Mouse (Mus musculus) lung, postnatal 0 days (tissue): ENCODE results near the gene Riox2. TPM values are rescaled to one million over a fixed set of nuclear protein-coding genes. Genes with fewer than 3 reads are reported as not detected.

Source experiments
- ATAC-seq: fragments of 200-750 bp; cut with Nextera tagmentation; 2 replicates; pipeline ENCODE4 v1.8.0; 2017; ENCODE audit warnings: moderate library complexity
- DNase-seq: peaks from one replicate; pipeline ENCODE4 v3.0.0-alpha.2; 2016; ENCODE audit warnings: low spot score
- H3K27ac ChIP-seq: fragments of 300-500 bp; sonication (generic); 2 replicates; pipeline ENCODE4 v1.5.1; 2014; ENCODE audit warnings: antibody characterized with exemption, mild to moderate bottlenecking, low read length, mixed read lengths
- H3K27me3 ChIP-seq: fragments of 300-500 bp; sonication (generic); replicated peaks from 2 replicates; pipeline ENCODE4 v1.6.1; 2014; ENCODE audit warnings: low read length, mixed read lengths; ENCODE audit not compliant: insufficient read depth
- H3K36me3 ChIP-seq: fragments of 300-500 bp; sonication (generic); 2 replicates; pipeline ENCODE4 v1.6.1; 2014; ENCODE audit warnings: low read length, mixed read lengths; ENCODE audit not compliant: insufficient read depth
- H3K4me1 ChIP-seq: fragments of 300-500 bp; sonication (generic); 2 replicates; pipeline ENCODE4 v1.6.1; 2014; ENCODE audit warnings: antibody characterized with exemption, low read depth, low read length, mixed read lengths; ENCODE audit not compliant: insufficient read depth
- H3K4me2 ChIP-seq: fragments of 300-500 bp; sonication (generic); replicated peaks from 2 replicates; pipeline ENCODE4 v1.6.1; 2014; ENCODE audit warnings: low read depth, mild to moderate bottlenecking, low read length, moderate library complexity, mixed read lengths
- H3K4me3 ChIP-seq: fragments of 300-500 bp; sonication (generic); 2 replicates; pipeline ENCODE4 v1.5.1; 2014; ENCODE audit warnings: low read depth, low read length
- H3K9ac ChIP-seq: fragments of 300-500 bp; sonication (generic); replicated peaks from 2 replicates; pipeline ENCODE4 v1.6.1; 2014; ENCODE audit warnings: low read depth, mild to moderate bottlenecking
- H3K9me3 ChIP-seq: fragments of 300-500 bp; sonication (generic); 2 replicates; pipeline ENCODE4 v1.6.1; 2016; ENCODE audit warnings: low read length, mixed read lengths
- CTCF ChIP-seq: IDR thresholded peaks from 2 replicates; pipeline ENCODE4 v1.5.1; 2016; ENCODE audit warnings: antibody characterized with exemption, mild to moderate bottlenecking
- EP300 ChIP-seq: IDR thresholded peaks from 2 replicates; pipeline ENCODE4 v1.6.1; 2016; ENCODE audit warnings: antibody characterized with exemption, mild to moderate bottlenecking, control low read depth
- WGBS: fragments of 180-500 bp; shearing (Covaris S2); extraction: QIAGEN DNeasy Blood & Tissue Kit; methylation state at CpG from one replicate; pipeline ENCODE4 v1.1.7; 2014; 5-methylcytosine and 5-hydroxymethylcytosine counted together
- polyA plus RNA-seq: library from polyadenylated mRNA; unstranded; fragments of >200 nt; fragmentation: Nextera tagmentation; extraction: Ambion mirVana; gene quantifications from 2 replicates; pipeline ENCODE4 v1.2.1, GENCODE M21; 2015

The Riox2 gene
- polyA plus RNA-seq, 1 experiment from 2014 or later, result 11.0 TPM

GRCm38 (mm10) chr16:59509830-59510229, 38.3 kb downstream of the Riox2 start:
- 88% methylated on average over 5 of the region's 5 CpGs for WGBS
- no peak for ATAC-seq

GRCm38 (mm10) chr16:59515169-59515568, 43.6 kb downstream of the Riox2 start:
- WGBS, result 89% methylated on average over 5 of the region's 5 CpGs
- H3K36me3 ChIP-seq, result peaks cover 4% of the 10 kb centered on the region; the same call in 1 of the 2 replicates
- no peak overlapping the region for H3K9ac ChIP-seq
- no peaks in the 10 kb centered on the region for H3K4me1 ChIP-seq
- no peak for DNase-seq
- TF ChIP-seq CTCF (no peak), EP300 (no peak)
- ATAC-seq, result no peak
- H3K27me3 ChIP-seq, result no peaks in the 10 kb centered on the region
- H3K27ac ChIP-seq, result no peak overlapping the region
- no peaks in the 10 kb centered on the region for H3K9me3 ChIP-seq
- no peak overlapping the region for H3K4me3 ChIP-seq
- H3K4me2 ChIP-seq, result no peak overlapping the region

More at GRCm38 (mm10) chr16:59509830-59510229, 38.3 kb downstream of the Riox2 start:
- Histone ChIP-seq H3K9ac (no peak overlapping the region), H3K9me3 (no peaks in the 10 kb centered on the region), H3K27me3 (no peaks in the 10 kb centered on the region), H3K27ac (no peak overlapping the region), H3K4me1 (no peaks in the 10 kb centered on the region), H3K4me3 (no peak overlapping the region), H3K4me2 (no peak overlapping the region), H3K36me3 (no peaks in the 10 kb centered on the region; the same call in 1 of the 2 replicates)
- TF ChIP-seq CTCF, result no peak
- TF ChIP-seq EP300, result no peak
- DNase-seq, result no peak

DNA sequence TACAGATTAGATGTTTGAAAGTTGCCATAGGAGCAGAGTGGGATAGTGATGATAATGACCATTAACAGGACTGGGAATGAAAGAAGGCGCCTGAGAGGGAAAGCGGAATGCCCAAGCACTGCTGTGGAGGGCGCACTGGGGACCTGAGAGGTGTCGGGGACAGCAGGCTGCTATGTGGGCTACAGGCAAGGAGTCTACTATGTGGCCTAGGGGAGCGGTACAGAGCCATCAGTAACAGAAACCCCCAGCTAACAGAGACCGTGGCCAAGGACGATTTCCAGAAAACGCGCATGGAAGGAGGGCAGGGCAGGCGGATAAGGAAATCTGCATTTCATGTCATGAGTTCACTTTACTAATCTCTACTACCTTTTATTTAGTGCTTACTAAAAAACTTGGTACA, 45.4 kb downstream of the Riox2 start:
- Histone ChIP-seq H3K9ac (no peak overlapping the region), H3K36me3 (peaks cover 4% of the 10 kb centered on the region; the same call in 1 of the 2 replicates), H3K27ac (no peak overlapping the region), H3K4me3 (no peak overlapping the region), H3K4me2 (no peak overlapping the region), H3K4me1 (no peaks in the 10 kb centered on the region), H3K9me3 (no peaks in the 10 kb centered on the region), H3K27me3 (no peaks in the 10 kb centered on the region)
- ATAC-seq (no peak), DNase-seq (no peak)
- TF ChIP-seq EP300 (no peak), CTCF (no peak)
- 87% methylated on average over 10 of the region's 10 CpGs for WGBS

GRCm38 (mm10) chr16:59517447-59518219, 46.1 kb downstream of the Riox2 start:
- Histone ChIP-seq H3K9ac (no peak overlapping the region), H3K4me3 (no peak overlapping the region), H3K27ac (no peak overlapping the region), H3K9me3 (no peaks in the 10 kb centered on the region), H3K4me2 (no peak overlapping the region), H3K36me3 (peaks cover 4% of the 10 kb centered on the region; the same call in 1 of the 2 replicates), H3K4me1 (no peaks in the 10 kb centered on the region), H3K27me3 (no peaks in the 10 kb centered on the region)
- DNase-seq (no peak), ATAC-seq (no peak)
- 63% methylated on average over 15 of the region's 15 CpGs for WGBS
- TF ChIP-seq EP300, result no peak
- TF ChIP-seq CTCF, result no peak

DNA sequence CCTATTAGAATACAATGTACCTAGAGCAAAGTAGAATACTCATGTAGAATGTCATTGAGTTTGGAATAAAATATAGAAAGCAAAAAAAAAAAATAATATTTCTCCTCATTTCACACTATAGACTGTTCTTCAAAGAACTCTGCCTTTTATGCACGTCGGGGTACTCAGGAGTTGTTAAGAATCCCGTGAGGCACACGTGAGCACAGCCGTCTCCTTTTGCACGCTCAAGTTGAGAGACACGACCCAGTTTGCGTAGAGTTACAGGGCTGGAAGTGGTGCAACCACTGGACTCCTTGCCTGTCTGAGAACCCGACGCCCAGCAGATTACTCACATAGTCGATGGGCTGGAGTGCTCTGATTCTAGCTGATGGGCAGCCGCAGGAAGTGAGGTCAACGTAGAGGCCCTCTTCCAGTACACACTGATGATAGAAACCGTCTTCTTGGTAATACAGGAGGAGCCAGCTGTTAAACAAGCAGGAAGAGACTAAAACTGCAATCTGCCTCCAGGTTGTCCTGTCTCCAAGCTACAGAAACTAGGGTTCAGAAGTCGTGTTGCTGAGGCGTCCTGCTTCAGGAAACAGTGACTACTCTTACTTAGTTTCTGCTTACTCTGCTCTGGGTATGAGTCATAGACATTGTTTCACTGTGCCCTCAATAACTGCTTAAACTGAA, 50.3 kb downstream of the Riox2 start:
- 74% methylated on average over 16 of the region's 16 CpGs for WGBS
- H3K9ac ChIP-seq, result no peak overlapping the region
- TF ChIP-seq CTCF, result no peak
- H3K27ac ChIP-seq, result no peak overlapping the region
- H3K27me3 ChIP-seq, result no peaks in the 10 kb centered on the region
- no peaks in the 10 kb centered on the region for H3K4me1 ChIP-seq
- DNase-seq (no peak), ATAC-seq (no peak)
- H3K36me3 ChIP-seq, result peaks cover 4% of the 10 kb centered on the region; the same call in 1 of the 2 replicates
- no peaks in the 10 kb centered on the region for H3K9me3 ChIP-seq
- no peak overlapping the region for H3K4me3 ChIP-seq
- H3K4me2 ChIP-seq, result no peak overlapping the region

DNA sequence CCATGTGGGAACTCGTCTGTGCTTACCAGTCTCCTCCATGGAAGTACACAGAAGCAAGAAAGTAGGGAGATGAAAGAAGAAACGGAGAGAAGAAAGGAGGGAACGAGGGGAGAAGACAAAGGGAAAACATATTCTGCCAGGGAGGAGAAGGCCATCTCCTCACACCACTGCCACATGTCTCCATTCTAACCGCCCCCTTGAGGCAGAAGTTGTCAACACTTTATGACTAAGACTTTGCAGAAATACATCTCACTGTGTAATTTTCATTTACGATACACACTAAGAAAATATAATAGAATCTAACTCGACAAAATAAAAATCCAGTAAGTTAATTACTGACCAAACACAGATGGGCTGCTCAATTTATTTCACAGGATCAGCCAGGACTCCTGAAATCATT, 55.4 kb downstream of the Riox2 start:
- H3K9ac ChIP-seq, result no peak overlapping the region
- H3K4me2 ChIP-seq, result no peak overlapping the region
- TF ChIP-seq CTCF, result no peak
- TF ChIP-seq EP300, result no peak
- no peak for ATAC-seq
- no peaks in the 10 kb centered on the region for H3K9me3 ChIP-seq
- no peaks in the 10 kb centered on the region for H3K27me3 ChIP-seq
- no peak overlapping the region for H3K27ac ChIP-seq
- DNase-seq, result no peak
- H3K36me3 ChIP-seq, result no peaks in the 10 kb centered on the region
- H3K4me1 ChIP-seq, result no peaks in the 10 kb centered on the region
- WGBS, result 89% methylated on average over 6 of the region's 6 CpGs
- no peak overlapping the region for H3K4me3 ChIP-seq
